Mouse (Mus musculus) heart, adult 8-10 months (tissue): ENCODE measurements around the gene Uggt1. TPM values are rescaled to one million over a fixed set of nuclear protein-coding genes. Genes with fewer than 3 reads are reported as not detected.

Experiments
- DNase-seq: peaks from one replicate; pipeline ENCODE4 v3.0.0; 2022; ENCODE audit warnings: low spot score
- total RNA-seq, 4 experiments: library from RNA; stranded (reverse); gene quantifications; 2 replicates each; pipeline ENCODE4 v1.2.4; 2022

Uggt1 gene
- total RNA-seq, 4 experiments from 2014 or later = 26.8 to 31.9 (median 28.4) TPM

GRCm38 (mm10) chr1:36257276-36257675 is 12.8 kb upstream of the Uggt1 start:
- DNase-seq = no peak

GRCm38 (mm10) chr1:36255871-36256640 is 11.5 kb upstream of the Uggt1 start:
- DNase-seq = no peak

- peak; percentile 63 for DNase-seq
Observed at GRCm38 (mm10) chr1:36254635-36255360, 10.3 kb upstream of the Uggt1 start.

- DNase-seq = peak; percentile 83
Observed at GRCm38 (mm10) chr1:36252791-36253190, 8.3 kb upstream of the Uggt1 start.

GRCm38 (mm10) chr1:36251426-36251825 is 6.9 kb upstream of the Uggt1 start:
- DNase-seq = no peak

- no peak for DNase-seq
Observed at GRCm38 (mm10) chr1:36246688-36247087, 2.2 kb upstream of the Uggt1 start.

- no peak for DNase-seq
Observed at GRCm38 (mm10) chr1:36244828-36245215, 302 bp upstream of the Uggt1 start.

GRCm38 (mm10) chr1:36243447-36244057 is 968 bp downstream of the Uggt1 start:
- DNase-seq = no peak

- no peak for DNase-seq
Observed at GRCm38 (mm10) chr1:36241903-36242429, 2.6 kb downstream of the Uggt1 start.

- no peak for DNase-seq
Observed at GRCm38 (mm10) chr1:36240176-36240575, 4.3 kb downstream of the Uggt1 start.

GRCm38 (mm10) chr1:36239396-36239795 is 5.1 kb downstream of the Uggt1 start:
- DNase-seq = no peak

GRCm38 (mm10) chr1:36235855-36236254 is 8.7 kb downstream of the Uggt1 start:
- no peak for DNase-seq

- no peak for DNase-seq
Observed at GRCm38 (mm10) chr1:36235057-36235639, 9.4 kb downstream of the Uggt1 start.

- DNase-seq = no peak
Observed at GRCm38 (mm10) chr1:36233218-36233617, 11.3 kb downstream of the Uggt1 start.

- no peak for DNase-seq
Observed at GRCm38 (mm10) chr1:36230919-36231705, 13.4 kb downstream of the Uggt1 start.

- no peak for DNase-seq
Observed at GRCm38 (mm10) chr1:36228461-36228860, 16.1 kb downstream of the Uggt1 start.

GRCm38 (mm10) chr1:36224648-36225047 is 19.9 kb downstream of the Uggt1 start:
- DNase-seq = no peak

GRCm38 (mm10) chr1:36214324-36214723 is 30.2 kb downstream of the Uggt1 start:
- no peak for DNase-seq

GRCm38 (mm10) chr1:36201739-36202138 is 42.8 kb downstream of the Uggt1 start:
- DNase-seq = no peak

- DNase-seq = no peak
Observed at GRCm38 (mm10) chr1:36194482-36194881, 50.0 kb downstream of the Uggt1 start.

GRCm38 (mm10) chr1:36191966-36192365 is 52.6 kb downstream of the Uggt1 start:
- no peak for DNase-seq
